Mouse (Mus musculus) ES-E14 (cell line): ENCODE results near the gene Parp6. TPM values are rescaled to one million over a fixed set of nuclear protein-coding genes. Genes with fewer than 3 reads are reported as not detected.

Experiments used
- DNase-seq: peaks from one replicate; pipeline ENCODE4 v3.0.0-alpha.2; 2013; ENCODE audit warnings: low read depth, low spot score
- H3K27ac ChIP-seq: 2 replicates; pipeline ENCODE4 v1.5.1; 2012; ENCODE audit warnings: low read depth, mild to moderate bottlenecking, low read length, moderate library complexity, mixed read lengths; ENCODE audit not compliant: poor library complexity, insufficient read depth, severe bottlenecking
- H3K36me3 ChIP-seq: 2 replicates; pipeline ENCODE4 v1.6.1; 2012; ENCODE audit warnings: mild to moderate bottlenecking, low read length, moderate library complexity, mixed read lengths; ENCODE audit not compliant: control insufficient read depth, poor library complexity, insufficient read depth, severe bottlenecking
- H3K4me1 ChIP-seq, 2 experiments: fragments of 150-350 bp in 1 of 2; sonication (generic) in 1 of 2; 2 replicates each; pipeline ENCODE4 v1.6.1; 2012; ENCODE audit warnings: low read length in 2 of 2, mild to moderate bottlenecking in 1 of 2, mixed read lengths in 1 of 2; ENCODE audit not compliant: control insufficient read depth in 2 of 2, insufficient read depth in 2 of 2, poor library complexity in 1 of 2
- H3K4me3 ChIP-seq, 2 experiments: fragments of 150-350 bp in 1 of 2; sonication (generic) in 1 of 2; 2 replicates each; pipeline ENCODE4 v1.5.1; 2012; ENCODE audit warnings: low read length in 2 of 2, low read depth in 1 of 2, mild to moderate bottlenecking in 1 of 2, mixed read lengths in 1 of 2; ENCODE audit not compliant: insufficient read depth in 1 of 2, poor library complexity in 1 of 2, severe bottlenecking in 1 of 2
- H3K9ac ChIP-seq: 2 replicates; pipeline ENCODE4 v1.6.1; 2012; ENCODE audit warnings: low read depth, mild to moderate bottlenecking, low read length, mixed read lengths; ENCODE audit not compliant: poor library complexity, insufficient read depth, severe bottlenecking
- H3K9me3 ChIP-seq: fragments of 150-350 bp; sonication (generic); 2 replicates; pipeline ENCODE4 v1.6.1; 2012; ENCODE audit warnings: low read depth, mild to moderate bottlenecking, low read length; ENCODE audit not compliant: control insufficient read depth, insufficient read depth
- CHD2 ChIP-seq: IDR thresholded peaks from 2 replicates; pipeline ENCODE4 v1.6.1; 2014; ENCODE audit warnings: mild to moderate bottlenecking, low read depth, low read length, inconsistent platforms
- HCFC1 ChIP-seq: IDR thresholded peaks from 2 replicates; pipeline ENCODE4 v1.6.1; 2012; ENCODE audit warnings: low read length, inconsistent platforms, borderline replicate concordance; ENCODE audit not compliant: insufficient read depth
- MAFK ChIP-seq: IDR thresholded peaks from 2 replicates; pipeline ENCODE4 v1.6.1; 2014; ENCODE audit warnings: mild to moderate bottlenecking, low read depth, low read length, inconsistent platforms; ENCODE audit not compliant: insufficient read depth
- ZC3H11A ChIP-seq: IDR thresholded peaks from 2 replicates; pipeline ENCODE4 v1.6.1; 2012; ENCODE audit warnings: low read depth, mild to moderate bottlenecking, inconsistent platforms, low read length, borderline replicate concordance
- ZNF384 ChIP-seq: IDR thresholded peaks from 2 replicates; pipeline ENCODE4 v1.6.1; 2012; ENCODE audit warnings: low read depth, low read length, inconsistent platforms
- in situ Hi-C, 2 experiments: fragments of 600-800 bp; cut with MboI; formaldehyde crosslinking; loops; one replicate each; pipeline ENCODE4 v1.15.1; 2025; ENCODE audit warnings: low sequenced_read_pairs in 2 of 2, inconsistent platforms in 1 of 2; ENCODE audit not compliant: unreplicated experiment in 2 of 2
- total RNA-seq: library from RNA; depleted of rRNA; stranded (reverse); fragments of 300-350 nt; gene quantifications from 2 replicates; pipeline ENCODE4 v1.2.3, GENCODE M21; 2012; rRNA removed

Gene Parp6
- 7.9 and 9.4 TPM in 2 replicates for total RNA-seq

- DNase-seq: peak; percentile 97
These were observed at the start of gene Parp6 for GRCm38 (mm10) chr9:59616622-59617306. Gene Parp6, plus strand, starts transcription at chr9:59617284.

GRCm38 (mm10) chr9:59571852-59572251 lies 45.2 kb upstream of the Parp6 start:
- H3K36me3 ChIP-seq: no peaks in the 10 kb centered on the region
- TF ChIP-seq ZNF384: no peak
- TF ChIP-seq MAFK: no peak
- no peak for TF ChIP-seq CHD2
- no peak for TF ChIP-seq ZC3H11A
- TF ChIP-seq HCFC1: no peak
- H3K4me1 ChIP-seq: no peaks in the 10 kb centered on the region
- no peak for DNase-seq
- no peak overlapping the region for H3K27ac ChIP-seq
- in situ Hi-C loops: no loop called here
- no peak overlapping the region for H3K4me3 ChIP-seq
- no peaks in the 10 kb centered on the region for H3K9me3 ChIP-seq
- no peak overlapping the region for H3K9ac ChIP-seq

More at GRCm38 (mm10) chr9:59616622-59617306, at the start of gene Parp6:
- H3K27ac ChIP-seq: peak within 1 kb of the TSS; percentile 15; the same call in 1 of the 2 replicates
- H3K9ac ChIP-seq: peak within 1 kb of the TSS; percentile 84
- H3K36me3 ChIP-seq: no peaks in the 10 kb centered on the region
- H3K9me3 ChIP-seq: no peaks in the 10 kb centered on the region
- in situ Hi-C loops: no loop called here
- peak within 1 kb of the TSS; percentile 82 to 84 for H3K4me3 ChIP-seq
- no peak for TF ChIP-seq CHD2
- no peak for TF ChIP-seq HCFC1
- no peak for TF ChIP-seq ZNF384
- no peak for TF ChIP-seq ZC3H11A
- no peak for TF ChIP-seq MAFK
- peaks cover 9 to 12% of the 10 kb centered on the region in 2 experiments for H3K4me1 ChIP-seq

GRCm38 (mm10) chr9:59577401-59577800 lies 39.7 kb upstream of the Parp6 start:
- in situ Hi-C loops: no loop called here
- H3K27ac ChIP-seq: no peak overlapping the region
- DNase-seq: no peak
- TF ChIP-seq CHD2 (no peak), ZC3H11A (no peak), ZNF384 (no peak), MAFK (no peak), HCFC1 (no peak)
- no peaks in the 10 kb centered on the region for H3K9me3 ChIP-seq
- H3K36me3 ChIP-seq: no peaks in the 10 kb centered on the region
- H3K4me3 ChIP-seq: peak overlapping the region; percentile 62 to 72
- H3K4me1 ChIP-seq: peaks cover 0 to 2% of the 10 kb centered on the region in 2 experiments; a peak in 1 of 4 replicates
- H3K9ac ChIP-seq: no peak overlapping the region

GRCm38 (mm10) chr9:59577844-59578504 lies 39.1 kb upstream of the Parp6 start, which contains the start of gene Celf6:
Gene Celf6, plus strand, starts transcription at chr9:59577917.
- H3K9me3 ChIP-seq: no peaks in the 10 kb centered on the region
- H3K4me3 ChIP-seq: peak within 1 kb of the TSS; percentile 62 to 72
- no peak for TF ChIP-seq CHD2
- no peak for TF ChIP-seq ZNF384
- no peak for TF ChIP-seq HCFC1
- TF ChIP-seq ZC3H11A: no peak
- TF ChIP-seq MAFK: no peak
- in situ Hi-C loops: no loop called here
- no peak within 1 kb of the TSS for H3K27ac ChIP-seq
- peaks cover 0 to 2% of the 10 kb centered on the region in 2 experiments; a peak in 1 of 4 replicates for H3K4me1 ChIP-seq
- peak; percentile 95 for DNase-seq
- no peaks in the 10 kb centered on the region for H3K36me3 ChIP-seq
- no peak within 1 kb of the TSS for H3K9ac ChIP-seq
